Mouse (Mus musculus): ENCODE results near the gene Myl4. TPM values are rescaled to one million over a fixed set of nuclear protein-coding genes. Genes with fewer than 3 reads are reported as not detected.

Myl4 gene
- polyA plus RNA-seq, 1 experiment from 2014 or later, result 8.5 TPM

GRCm38 (mm10) chr11:104576772-104577612, 26.5 kb downstream of the Myl4 start:
- WGBS, result 51% methylated on average over 10 of the region's 10 CpGs
- H3K9me3 ChIP-seq, result no peaks in the 10 kb centered on the region
- H3K9ac ChIP-seq, result no peak overlapping the region
- no peaks in the 10 kb centered on the region for H3K36me3 ChIP-seq
- H3K4me1 ChIP-seq (replicated peaks), result no peaks in the 10 kb centered on the region
- no peak for ATAC-seq (ENCODE audit: low read depth)
- no peak overlapping the region for H3K27ac ChIP-seq (replicated peaks)
- no peak overlapping the region for H3K4me2 ChIP-seq
- peaks cover 4% of the 10 kb centered on the region for H3K27me3 ChIP-seq
- no peak overlapping the region for H3K4me3 ChIP-seq

- Histone ChIP-seq H3K36me3 (no peaks in the 10 kb centered on the region), H3K27me3 (no peaks in the 10 kb centered on the region), H3K9ac (no peak overlapping the region), H3K9me3 (no peaks in the 10 kb centered on the region), H3K4me2 (no peak overlapping the region), H3K27ac (replicated peaks) (no peak overlapping the region), H3K4me3 (no peak overlapping the region), H3K4me1 (replicated peaks) (no peaks in the 10 kb centered on the region)
- no peak for ATAC-seq (ENCODE audit: low read depth)
- WGBS, result 57% methylated on average over 5 of the region's 5 CpGs
Observed at GRCm38 (mm10) chr11:104578074-104578473, 27.6 kb downstream of the Myl4 start.

DNA sequence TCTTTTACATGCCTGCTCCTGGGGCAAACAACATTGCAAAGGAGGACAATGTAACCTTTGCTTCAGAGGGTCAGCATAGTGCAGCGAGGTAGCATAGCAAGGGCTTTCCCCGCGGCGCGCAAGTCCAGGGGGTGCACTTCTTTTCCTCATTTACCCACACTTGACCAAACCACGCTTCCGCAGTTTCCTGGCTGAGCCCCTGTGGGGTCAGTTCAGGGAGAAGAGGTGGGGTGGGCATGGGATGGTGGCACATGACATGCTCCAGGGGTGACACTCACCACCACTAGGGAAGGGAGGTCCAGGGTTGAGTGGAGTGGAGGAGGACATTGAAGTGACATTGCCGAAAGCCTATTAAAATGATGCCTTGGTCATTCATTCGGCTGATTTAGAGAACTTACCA, 28.6 kb downstream of the Myl4 start:
- Histone ChIP-seq H3K4me1 (replicated peaks) (no peaks in the 10 kb centered on the region), H3K4me2 (no peak overlapping the region), H3K36me3 (no peaks in the 10 kb centered on the region), H3K27me3 (no peaks in the 10 kb centered on the region), H3K9me3 (no peaks in the 10 kb centered on the region), H3K4me3 (no peak overlapping the region), H3K27ac (replicated peaks) (no peak overlapping the region), H3K9ac (no peak overlapping the region)
- no peak for ATAC-seq (ENCODE audit: low read depth)
- 87% methylated on average over 9 of the region's 9 CpGs for WGBS

DNA sequence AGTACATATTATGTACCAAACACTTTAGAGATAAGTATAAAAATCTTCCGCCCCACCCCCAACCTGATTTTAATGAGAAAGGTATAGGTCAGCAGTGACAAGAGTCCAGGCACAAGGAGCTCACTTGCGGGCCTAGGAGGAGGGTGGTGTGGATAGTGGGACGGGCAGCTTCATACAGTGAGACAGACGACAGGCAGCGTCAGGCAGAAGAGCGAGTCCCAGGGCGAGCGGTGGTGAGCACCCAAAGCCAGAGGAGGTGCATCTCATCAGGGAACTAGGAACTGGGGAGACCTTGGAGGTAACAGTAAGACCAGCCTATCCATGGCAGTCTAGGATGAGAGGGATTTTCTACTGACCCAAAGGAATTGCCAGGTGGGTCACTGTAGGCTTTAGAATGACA, 29.1 kb downstream of the Myl4 start:
- Histone ChIP-seq H3K36me3 (no peaks in the 10 kb centered on the region), H3K4me2 (no peak overlapping the region), H3K9me3 (no peaks in the 10 kb centered on the region), H3K9ac (no peak overlapping the region), H3K27me3 (no peaks in the 10 kb centered on the region), H3K4me3 (no peak overlapping the region), H3K4me1 (replicated peaks) (no peaks in the 10 kb centered on the region), H3K27ac (replicated peaks) (no peak overlapping the region)
- 95% methylated on average over 8 of the region's 8 CpGs for WGBS
- no peak for ATAC-seq (ENCODE audit: low read depth)

DNA sequence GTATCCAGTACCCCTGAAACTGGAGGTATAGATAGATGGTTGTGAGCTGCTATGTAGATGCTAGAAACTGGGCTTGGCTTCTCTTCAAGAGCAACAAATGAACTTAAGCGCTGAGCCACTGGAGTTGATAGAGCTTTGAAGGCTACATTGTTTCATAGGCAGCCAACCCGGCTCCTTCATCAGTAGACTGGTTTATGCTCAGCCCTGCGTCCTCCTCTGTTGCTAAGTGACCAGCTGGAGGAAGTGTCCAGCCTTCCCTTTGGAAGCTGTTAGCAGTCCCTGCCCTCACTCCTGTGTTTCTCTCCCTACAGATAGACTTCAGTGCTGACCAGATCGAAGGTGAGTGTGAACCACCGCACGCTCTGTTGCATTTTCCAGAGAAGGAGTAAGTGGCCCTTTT, 29.6 kb downstream of the Myl4 start:
- H3K27me3 ChIP-seq, result no peaks in the 10 kb centered on the region
- H3K4me2 ChIP-seq, result no peak overlapping the region
- WGBS, result 76% methylated on average over 6 of the region's 6 CpGs
- no peak overlapping the region for H3K27ac ChIP-seq (replicated peaks)
- no peaks in the 10 kb centered on the region for H3K36me3 ChIP-seq
- ATAC-seq (ENCODE audit: low read depth), result no peak
- no peaks in the 10 kb centered on the region for H3K4me1 ChIP-seq (replicated peaks)
- no peak overlapping the region for H3K4me3 ChIP-seq
- H3K9ac ChIP-seq, result no peak overlapping the region
- H3K9me3 ChIP-seq, result no peaks in the 10 kb centered on the region

DNA sequence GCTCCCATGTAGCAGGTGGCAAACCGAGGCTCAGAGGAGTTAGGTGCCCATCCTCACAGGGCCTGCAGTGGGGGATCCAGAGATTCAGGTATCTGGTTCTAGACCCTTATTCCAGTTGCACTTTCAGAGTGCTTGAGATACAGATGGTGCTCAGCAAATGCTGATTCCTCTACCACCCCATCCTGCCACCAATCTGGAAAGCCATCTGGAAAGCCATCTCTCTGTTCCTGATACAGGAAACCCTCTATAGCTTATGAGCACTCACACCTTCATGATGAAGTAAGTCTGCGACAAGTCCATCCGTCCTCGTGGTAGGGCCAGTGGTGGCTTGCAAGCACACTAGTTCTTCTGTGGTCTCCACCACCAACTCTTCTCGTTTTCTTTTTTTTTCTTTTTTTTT, 30.1 kb downstream of the Myl4 start:
- ATAC-seq (ENCODE audit: low read depth), result no peak

GRCm38 (mm10) chr11:104581446-104582307, 31.2 kb downstream of the Myl4 start:
- no peak for ATAC-seq (ENCODE audit: low read depth)
- Histone ChIP-seq H3K4me2 (peak overlapping the region; percentile 16; the same call in 1 of the 2 replicates), H3K27me3 (no peaks in the 10 kb centered on the region), H3K4me3 (no peak overlapping the region), H3K36me3 (no peaks in the 10 kb centered on the region), H3K27ac (replicated peaks) (no peak overlapping the region), H3K9ac (no peak overlapping the region; the same call in 1 of the 2 replicates), H3K9me3 (no peaks in the 10 kb centered on the region), H3K4me1 (replicated peaks) (no peaks in the 10 kb centered on the region)
- 71% methylated on average over 18 of the region's 18 CpGs for WGBS

More for the DNA sequence above, 30.1 kb downstream of the Myl4 start:
- no peaks in the 10 kb centered on the region for H3K4me1 ChIP-seq (replicated peaks)
- H3K36me3 ChIP-seq, result no peaks in the 10 kb centered on the region
- H3K9me3 ChIP-seq, result no peaks in the 10 kb centered on the region
- H3K4me2 ChIP-seq, result no peak overlapping the region
- H3K27ac ChIP-seq (replicated peaks), result no peak overlapping the region
- no peak overlapping the region for H3K9ac ChIP-seq
- whole genome bisulfite sequencing, result 91% methylated on average over 5 of the region's 5 CpGs
- H3K4me3 ChIP-seq, result no peak overlapping the region
- H3K27me3 ChIP-seq, result no peaks in the 10 kb centered on the region

DNA sequence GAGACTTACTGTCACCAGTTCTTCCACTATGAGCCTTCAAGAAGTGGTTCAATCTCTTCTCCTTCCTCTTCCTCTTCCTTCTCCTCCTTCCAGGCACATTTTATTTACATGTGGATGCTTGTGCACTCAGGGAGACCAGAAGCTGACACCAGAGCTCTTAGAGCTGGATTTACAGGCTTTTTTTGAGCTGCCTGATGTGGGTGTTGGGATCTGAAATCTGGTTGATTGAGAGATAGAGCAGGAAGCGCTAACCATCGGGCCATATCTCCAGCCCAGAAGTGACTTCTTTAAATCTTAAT, 31.8 kb downstream of the Myl4 start:
- H3K27me3 ChIP-seq, result no peaks in the 10 kb centered on the region
- no peaks in the 10 kb centered on the region for H3K4me1 ChIP-seq (replicated peaks)
- H3K36me3 ChIP-seq, result no peaks in the 10 kb centered on the region
- no peak overlapping the region for H3K4me3 ChIP-seq
- H3K9me3 ChIP-seq, result no peaks in the 10 kb centered on the region
- WGBS, result 88% methylated on average over 2 of the region's 2 CpGs
- no peak for ATAC-seq (ENCODE audit: low read depth)
- no peak overlapping the region for H3K27ac ChIP-seq (replicated peaks)
- no peak overlapping the region for H3K4me2 ChIP-seq
- H3K9ac ChIP-seq, result no peak overlapping the region

GRCm38 (mm10) chr11:104582630-104583364, 32.3 kb downstream of the Myl4 start:
- H3K4me3 ChIP-seq, result no peak overlapping the region
- ATAC-seq (ENCODE audit: low read depth), result no peak
- H3K27me3 ChIP-seq, result no peaks in the 10 kb centered on the region
- H3K4me1 ChIP-seq (replicated peaks), result no peaks in the 10 kb centered on the region
- H3K9me3 ChIP-seq, result no peaks in the 10 kb centered on the region
- no peak overlapping the region for H3K27ac ChIP-seq (replicated peaks)
- H3K36me3 ChIP-seq, result no peaks in the 10 kb centered on the region
- no peak overlapping the region for H3K4me2 ChIP-seq
- H3K9ac ChIP-seq, result no peak overlapping the region
- 63% methylated on average over 13 of the region's 13 CpGs for WGBS

DNA sequence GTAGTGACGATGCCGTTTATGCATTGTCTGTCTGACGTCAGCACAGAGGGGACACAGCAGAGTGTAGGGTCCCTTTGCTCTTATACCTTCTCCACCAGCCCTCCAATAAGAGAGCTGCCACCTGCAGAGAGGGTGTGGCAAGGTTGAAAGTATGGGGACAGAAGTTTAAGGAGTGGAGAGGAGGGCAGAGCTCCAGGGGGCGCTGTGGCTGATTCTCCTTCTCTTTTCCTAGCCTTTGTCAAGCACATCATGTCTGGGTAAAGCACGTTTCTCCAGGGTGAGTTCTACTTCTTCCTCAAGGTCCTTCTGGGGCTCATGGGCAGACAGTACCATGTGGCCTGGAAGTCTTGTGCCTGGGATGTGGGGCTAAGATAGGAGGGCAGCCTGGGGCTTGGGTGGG, 35.0 kb downstream of the Myl4 start:
- H3K4me3 ChIP-seq, result no peak overlapping the region
- ATAC-seq (ENCODE audit: low read depth), result no peak
- H3K9ac ChIP-seq, result no peak overlapping the region
- H3K4me1 ChIP-seq (replicated peaks), result no peaks in the 10 kb centered on the region
- H3K36me3 ChIP-seq, result no peaks in the 10 kb centered on the region
- no peak overlapping the region for H3K27ac ChIP-seq (replicated peaks)
- no peaks in the 10 kb centered on the region for H3K27me3 ChIP-seq
- WGBS, result 76% methylated on average over 5 of the region's 5 CpGs
- peaks cover 14% of the 10 kb centered on the region; the same call in 1 of the 2 replicates for H3K9me3 ChIP-seq
- H3K4me2 ChIP-seq, result no peak overlapping the region

GRCm38 (mm10) chr11:104587904-104588303, 37.4 kb downstream of the Myl4 start:
- WGBS, result 94% methylated on average over 9 of the region's 9 CpGs
- no peak for ATAC-seq (ENCODE audit: low read depth)

DNA sequence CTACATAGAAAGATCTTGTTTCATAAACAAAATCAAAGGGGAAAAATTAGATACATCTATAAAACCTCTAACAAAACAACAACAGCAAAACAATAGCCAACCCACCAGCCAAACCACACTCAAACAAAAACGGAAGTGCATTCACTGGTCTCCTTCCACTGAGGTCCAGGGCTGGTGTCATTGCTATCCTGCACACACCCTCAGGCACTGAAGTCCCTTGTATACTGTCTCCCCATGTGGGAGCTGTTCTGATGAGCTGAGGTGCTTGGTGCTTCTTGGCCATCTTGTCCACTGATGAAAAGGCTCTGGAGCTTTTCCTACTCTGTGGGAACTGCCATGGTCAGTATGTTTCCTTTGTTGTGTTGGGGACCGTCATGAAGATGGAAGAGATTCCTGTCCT, 38.0 kb downstream of the Myl4 start:
- Histone ChIP-seq H3K36me3 (no peaks in the 10 kb centered on the region), H3K27me3 (no peaks in the 10 kb centered on the region), H3K9me3 (peaks cover 14% of the 10 kb centered on the region; the same call in 1 of the 2 replicates), H3K4me1 (replicated peaks) (no peaks in the 10 kb centered on the region), H3K27ac (replicated peaks) (no peak overlapping the region), H3K9ac (no peak overlapping the region), H3K4me2 (no peak overlapping the region), H3K4me3 (no peak overlapping the region)
- ATAC-seq (ENCODE audit: low read depth), result no peak
- 95% methylated on average over 2 of the region's 2 CpGs for WGBS

More at GRCm38 (mm10) chr11:104587904-104588303, 37.4 kb downstream of the Myl4 start:
- Histone ChIP-seq H3K36me3 (no peaks in the 10 kb centered on the region), H3K27ac (replicated peaks) (no peak overlapping the region), H3K9ac (no peak overlapping the region), H3K9me3 (peaks cover 14% of the 10 kb centered on the region; the same call in 1 of the 2 replicates), H3K4me2 (no peak overlapping the region), H3K4me3 (no peak overlapping the region), H3K4me1 (replicated peaks) (no peaks in the 10 kb centered on the region), H3K27me3 (no peaks in the 10 kb centered on the region)

Measured in neural tube, embryonic 13.5 days (tissue).